Comparison of ENCODE assay signal across 8 mouse cellular contexts in the genomic region with DNA sequence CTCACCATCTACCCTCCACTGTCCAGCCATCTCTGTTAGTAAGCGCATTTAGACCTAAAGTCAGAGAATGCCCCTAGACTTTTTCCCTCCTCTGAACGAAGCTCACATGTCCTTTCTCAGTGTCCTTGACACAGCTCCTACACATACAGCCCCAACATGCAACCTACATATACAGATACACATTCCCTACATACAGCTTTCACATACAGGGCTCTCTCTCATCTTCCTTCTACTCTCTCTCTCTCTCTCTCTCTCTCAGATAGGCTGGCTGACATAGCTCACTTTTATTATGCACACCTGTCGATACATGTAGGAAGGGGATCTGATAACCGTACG. TPM values are rescaled to one million over a fixed set of nuclear protein-coding genes. Genes with fewer than 3 reads are reported as not detected.
DNase-seq lines count a peak whose midpoint lies in the region; ATAC-seq lines count a peak whose summit lies in the region.

No protein-coding gene starts in this region.

- no peak for ATAC-seq in kidney, embryonic 16.5 days (ENCODE audit: low FRiP score, low TSS enrichment)
- peak; percentile 30; the same call in 1 of the 2 replicates for ATAC-seq in embryonic facial prominence, embryonic 11.5 days (replicated peaks; ENCODE audit: insufficient number of reproducible peaks, low FRiP score, low TSS enrichment, low read depth)
- peak; percentile 22 for ATAC-seq in hindbrain, embryonic 16.5 days
- peak; percentile 60 for ATAC-seq in midbrain, embryonic 16.5 days

- H3K36me3 ChIP-seq in kidney, embryonic 16.5 days (ENCODE audit: insufficient read depth, low read length) = 0 out of 2 replicates have a peak, but pooled peaks cover 4% of the 10 kb centered on the region
- H3K36me3 ChIP-seq in embryonic facial prominence, embryonic 11.5 days (replicated peaks; ENCODE audit: control insufficient read depth, insufficient read depth, low read depth, low read length) = no peaks in the 10 kb centered on the region
- no peaks in the 10 kb centered on the region for H3K36me3 ChIP-seq in hindbrain, embryonic 16.5 days (ENCODE audit: control insufficient read depth, insufficient read depth, low read length)
- H3K36me3 ChIP-seq in midbrain, embryonic 16.5 days (ENCODE audit: control insufficient read depth, insufficient read depth, low read length) = no peaks in the 10 kb centered on the region

- H3K27me3 ChIP-seq in kidney, embryonic 16.5 days (ENCODE audit: insufficient read depth, low read length) = no peaks in the 10 kb centered on the region
- no peaks in the 10 kb centered on the region for H3K27me3 ChIP-seq in embryonic facial prominence, embryonic 11.5 days (ENCODE audit: control insufficient read depth, insufficient read depth, low read length)
- no peaks in the 10 kb centered on the region for H3K27me3 ChIP-seq in hindbrain, embryonic 16.5 days (replicated peaks; ENCODE audit: control insufficient read depth, insufficient read depth, low read length)
- no peaks in the 10 kb centered on the region for H3K27me3 ChIP-seq in midbrain, embryonic 16.5 days (ENCODE audit: control insufficient read depth, insufficient read depth, low read depth, low read length)

- 34% methylated on average over 5 of the region's 5 CpGs for WGBS in kidney, embryonic 16.5 days
- 55% methylated on average over 5 of the region's 5 CpGs for WGBS in embryonic facial prominence, embryonic 11.5 days
- 39% methylated on average over 5 of the region's 5 CpGs for WGBS in hindbrain, embryonic 16.5 days
- WGBS in midbrain, embryonic 16.5 days = 41% methylated on average over 5 of the region's 5 CpGs

- peak overlapping the region; percentile 90 for H3K4me3 ChIP-seq in kidney, embryonic 16.5 days (ENCODE audit: low read length)
- peak overlapping the region; percentile 79 for H3K4me3 ChIP-seq in embryonic facial prominence, embryonic 11.5 days (ENCODE audit: low read depth, low read length)
- peak overlapping the region; percentile 97 for H3K4me3 ChIP-seq in hindbrain, embryonic 16.5 days (ENCODE audit: low read length)
- H3K4me3 ChIP-seq in midbrain, embryonic 16.5 days (ENCODE audit: low read depth, low read length) = peak overlapping the region; percentile 94

- H3K27ac ChIP-seq in kidney, embryonic 16.5 days (ENCODE audit: low read length) = no peak overlapping the region
- H3K27ac ChIP-seq in embryonic facial prominence, embryonic 11.5 days (replicated peaks; ENCODE audit: low read depth, low read length) = no peak overlapping the region
- peak overlapping the region; percentile 91; the same call in 1 of the 2 replicates for H3K27ac ChIP-seq in hindbrain, embryonic 16.5 days (ENCODE audit: low read depth, low read length)
- peak overlapping the region; percentile 94 for H3K27ac ChIP-seq in midbrain, embryonic 16.5 days (ENCODE audit: low read length)

- peaks cover 10% of the 10 kb centered on the region for H3K4me1 ChIP-seq in kidney, embryonic 16.5 days (ENCODE audit: insufficient read depth, low read length)
- no peaks in the 10 kb centered on the region for H3K4me1 ChIP-seq in embryonic facial prominence, embryonic 11.5 days (ENCODE audit: control insufficient read depth, insufficient read depth, low read length)
- peaks cover 14% of the 10 kb centered on the region for H3K4me1 ChIP-seq in hindbrain, embryonic 16.5 days (ENCODE audit: control insufficient read depth, insufficient read depth, low read depth, low read length)
- peaks cover 22% of the 10 kb centered on the region for H3K4me1 ChIP-seq in midbrain, embryonic 16.5 days (ENCODE audit: control insufficient read depth, insufficient read depth, low read length)

- peak overlapping the region; percentile 83 for H3K4me2 ChIP-seq in kidney, embryonic 16.5 days (replicated peaks; ENCODE audit: low read depth, low read length)
- H3K4me2 ChIP-seq in embryonic facial prominence, embryonic 11.5 days (ENCODE audit: low read depth, low read length) = peak overlapping the region; percentile 86
- H3K4me2 ChIP-seq in hindbrain, embryonic 16.5 days (ENCODE audit: low read length) = peak overlapping the region; percentile 58
- H3K4me2 ChIP-seq in midbrain, embryonic 16.5 days (ENCODE audit: low read length) = peak overlapping the region; percentile 71

- H3K9me3 ChIP-seq in kidney, embryonic 16.5 days (ENCODE audit: low read length) = no peaks in the 10 kb centered on the region
- H3K9me3 ChIP-seq in embryonic facial prominence, embryonic 11.5 days (replicated peaks; ENCODE audit: control insufficient read depth, low read length) = no peaks in the 10 kb centered on the region
- no peaks in the 10 kb centered on the region for H3K9me3 ChIP-seq in hindbrain, embryonic 16.5 days (ENCODE audit: control insufficient read depth, low read length)
- H3K9me3 ChIP-seq in midbrain, embryonic 16.5 days (replicated peaks; ENCODE audit: control insufficient read depth, low read length, poor library complexity, severe bottlenecking) = no peaks in the 10 kb centered on the region

- H3K9ac ChIP-seq in kidney, embryonic 16.5 days (replicated peaks; ENCODE audit: low read length) = peak overlapping the region; percentile 96
- peak overlapping the region; percentile 90 for H3K9ac ChIP-seq in embryonic facial prominence, embryonic 11.5 days (replicated peaks; ENCODE audit: low read length)
- peak overlapping the region; percentile 98 for H3K9ac ChIP-seq in hindbrain, embryonic 16.5 days (ENCODE audit: low read depth, low read length)
- peak overlapping the region; percentile 97 for H3K9ac ChIP-seq in midbrain, embryonic 16.5 days (ENCODE audit: low read depth, low read length)

- no peak for DNase-seq in kidney, postnatal 10 days
- peak; percentile 2 for DNase-seq in embryonic facial prominence, embryonic 11.5 days (ENCODE audit: low spot score)
- DNase-seq in layer of hippocampus, adult 9-10 months (ENCODE audit: low spot score) = no peak
- no peak for DNase-seq in embryo, embryonic 9.5 days (ENCODE audit: extremely low spot score)
- DNase-seq in urinary bladder, postnatal 4 days (ENCODE audit: low spot score in 2 of 2) = no peak

RNA-seq across cellular contexts. Expression of a gene that starts 0.7 kb away (rescaled TPM):
- polyA plus RNA-seq in kidney, embryonic 16.5 days (2015; fragmentation: Nextera tagmentation; extraction: Ambion mirVana) = 8.0 and 8.3 TPM in 2 replicates
- polyA plus RNA-seq in embryonic facial prominence, embryonic 11.5 days (2014; fragmentation: Nextera tagmentation; extraction: Ambion mirVana) = 7.5 and 7.8 TPM in 2 replicates
- 15.4 and 15.8 TPM in 2 replicates for polyA plus RNA-seq in hindbrain, embryonic 16.5 days (2015; fragmentation: Nextera tagmentation; extraction: Ambion mirVana)
- 12.8 and 14.0 TPM in 2 replicates for polyA plus RNA-seq in midbrain, embryonic 16.5 days (2015; fragmentation: Nextera tagmentation; extraction: Ambion mirVana)

RNA-seq across cellular contexts. Expression of a gene that starts 6.2 kb away (rescaled TPM):
- 0.92 and 1.1 TPM in 2 replicates for polyA plus RNA-seq in kidney, embryonic 16.5 days (2015; fragmentation: Nextera tagmentation; extraction: Ambion mirVana)
- 0.49 and 0.57 TPM in 2 replicates for polyA plus RNA-seq in embryonic facial prominence, embryonic 11.5 days (2014; fragmentation: Nextera tagmentation; extraction: Ambion mirVana)
- polyA plus RNA-seq in hindbrain, embryonic 16.5 days (2015; fragmentation: Nextera tagmentation; extraction: Ambion mirVana) = 2.6 and 3.0 TPM in 2 replicates
- polyA plus RNA-seq in midbrain, embryonic 16.5 days (2015; fragmentation: Nextera tagmentation; extraction: Ambion mirVana) = 2.8 and 3.5 TPM in 2 replicates

Comparison
In these comparisons a context has a peak if more than half of its experiments do, and no peak if none do; other contexts are left out.
1. H3K27ac ChIP-seq: peak in hindbrain, embryonic 16.5 days (single experiment) and midbrain, embryonic 16.5 days (single experiment); none in kidney, embryonic 16.5 days (single experiment) and embryonic facial prominence, embryonic 11.5 days (single experiment).
2. Peak in every context shown above with its lines, with median percentiles within 50 percentile points of each other: H3K4me2 ChIP-seq, H3K4me3 ChIP-seq and H3K9ac ChIP-seq.